Mouse (Mus musculus) left cerebral cortex, adult 18-20 months (tissue): ENCODE measurements at regions not wholly inside any gene's neighbourhood (a gene's known extent, or its start where the extent isn't known, plus 50 kb on each side); places are given as distances from the start of the nearest gene placed in this dataset.

Experiments used
- DNase-seq, 2 experiments: peaks; one replicate each; pipeline ENCODE4 v3.0.0; 2021 to 2022; ENCODE audit warnings: low spot score in 2 of 2, mixed read lengths in 1 of 2

- DNase-seq, result peak; percentile 8 to 25
These were observed 718.6 kb upstream of the Gm21961 start for GRCm38 (mm10) chr15:65733326-65733725.

GRCm38 (mm10) chr15:65731308-65731707, 716.6 kb upstream of the Gm21961 start:
- DNase-seq, result no peak

DNA sequence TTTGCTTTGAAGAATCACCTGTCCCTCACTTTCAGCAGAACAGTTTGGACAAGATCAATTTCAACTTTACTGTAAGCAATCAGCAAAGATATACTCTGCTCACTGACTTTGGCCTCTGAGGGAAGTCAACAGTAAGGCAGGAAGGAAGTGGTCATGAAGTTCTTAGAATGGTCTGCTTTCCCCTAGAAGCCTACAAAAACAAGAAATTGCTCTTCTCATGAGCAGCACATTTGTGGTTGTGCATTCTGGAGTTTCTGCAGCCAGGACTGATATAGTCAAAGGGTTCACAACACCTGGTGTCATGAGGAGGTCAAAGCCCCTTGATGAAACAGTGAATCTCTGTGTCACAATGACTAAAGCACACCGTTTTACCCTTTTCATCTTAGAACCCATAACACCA, 712.4 kb upstream of the Gm21961 start:
- DNase-seq, result no peak

DNA sequence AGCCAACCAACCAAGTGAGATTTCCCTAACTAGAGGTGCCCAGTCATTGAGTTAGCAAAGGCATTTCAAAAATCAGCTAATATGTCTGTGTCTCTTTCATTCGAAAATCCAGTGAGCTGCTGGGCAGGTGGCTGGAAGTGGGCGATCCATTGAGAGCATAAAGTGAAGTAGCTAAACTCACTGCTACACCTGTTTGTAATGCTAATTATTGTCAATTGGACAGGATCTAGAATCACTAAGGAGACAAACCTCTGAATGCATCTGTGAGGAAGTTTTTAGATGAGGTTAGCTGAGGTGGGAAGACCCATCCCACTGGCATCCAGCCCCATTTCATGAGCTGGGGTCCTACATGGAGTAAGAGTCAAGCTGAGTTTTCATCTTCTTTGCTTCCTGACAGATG, 711.6 kb upstream of the Gm21961 start:
- no peak for DNase-seq

GRCm38 (mm10) chr15:65703559-65703958, 688.9 kb upstream of the Gm21961 start:
- peak; percentile 35 to 41 for DNase-seq

DNA sequence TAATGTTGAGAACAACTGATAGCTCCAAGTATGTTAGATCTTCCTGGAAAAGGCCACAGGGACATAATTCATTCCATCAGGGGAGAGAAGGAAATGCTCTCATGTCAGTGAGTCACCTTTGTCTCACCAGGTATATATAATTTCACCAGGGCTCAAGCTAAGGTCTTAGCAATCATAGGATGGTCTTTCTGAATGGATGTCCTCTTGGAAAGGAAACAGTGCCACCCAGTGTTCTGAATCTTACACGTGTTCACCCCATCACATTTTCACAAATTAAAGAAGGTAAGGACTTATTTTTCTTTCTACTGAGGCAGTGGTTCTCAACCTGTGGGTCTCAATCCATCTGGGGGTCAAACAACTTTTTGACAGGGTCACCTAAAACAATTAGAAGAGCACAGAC, 686.8 kb upstream of the Gm21961 start:
- DNase-seq, result peak; percentile 9 to 35

GRCm38 (mm10) chr15:65698596-65698995, 683.9 kb upstream of the Gm21961 start:
- no peak for DNase-seq
